Mouse (Mus musculus): ENCODE data around the gene Trpc2.

GRCm38 (mm10) chr7:102035534-102035933 is 47.4 kb upstream of the Trpc2 start:
- no peak for TF ChIP-seq TBP (IDR thresholded peaks at IDR 0.05; ENCODE audit: low read depth, low read length)
- TF ChIP-seq POLR2A (IDR thresholded peaks at IDR 0.05; ENCODE audit: control insufficient read depth in 1 of 2, insufficient read depth in 1 of 2, low read depth in 1 of 2, low read length in 2 of 2, poor library complexity in 1 of 2), result no peak
- no peak for TF ChIP-seq KAT2A (conservative IDR thresholded peaks at IDR 0.05; ENCODE audit: low read depth, low read length)
- TF ChIP-seq EP300 (IDR thresholded peaks at IDR 0.05; ENCODE audit: low read depth in 1 of 2, low read length in 2 of 2), result no peak
- no peak for TF ChIP-seq CTCF (IDR thresholded peaks at IDR 0.05 in 2 of 3, conservative IDR thresholded peaks at IDR 0.05 in 1 of 3; ENCODE audit: control insufficient read depth in 1 of 3, insufficient read depth in 1 of 3, low read depth in 2 of 3, low read length in 3 of 3, poor library complexity in 1 of 3, severe bottlenecking in 1 of 3)
- TF ChIP-seq ELF1 (IDR thresholded peaks at IDR 0.05; ENCODE audit: low read depth, low read length), result no peak
- TF ChIP-seq TCF12 (IDR thresholded peaks at IDR 0.05; ENCODE audit: low read depth, low read length), result no peak
- TF ChIP-seq MAFK (IDR thresholded peaks at IDR 0.05; ENCODE audit: borderline replicate concordance, low read depth, low read length), result no peak
- TF ChIP-seq MAZ (IDR thresholded peaks at IDR 0.05; ENCODE audit: low read depth, low read length), result no peak
- TF ChIP-seq USF2 (IDR thresholded peaks at IDR 0.05; ENCODE audit: borderline replicate concordance in 1 of 2, insufficient read depth in 1 of 2, low read depth in 1 of 2, low read length in 2 of 2), result no peak
- no peak for TF ChIP-seq ETS1 (IDR thresholded peaks at IDR 0.05; ENCODE audit: low read depth, low read length)
- no peak for TF ChIP-seq MYB (IDR thresholded peaks at IDR 0.05; ENCODE audit: low read depth, low read length)
